15 mouse cellular contexts compared by ENCODE assay signal in genomic region chr7:91877804-91878203, GRCm38 (mm10).
DNase-seq lines count a peak whose midpoint lies in the region.
"Had no signal": no experiment of that assay in that cellular context is flagged by ENCODE, and none has a peak within 500 bp of the region (broad histone marks: within the 10 kb centered on the region; RNA-seq: fewer than 3 reads in every experiment).

No protein-coding gene starts in this region.

- peak; percentile 76 for DNase-seq in adrenal gland, adult 2 months
- no peak for DNase-seq in adrenal gland, postnatal 4 days (ENCODE audit: low spot score in 2 of 2)
- peak; percentile 41 for DNase-seq in 3T3-L1 (ENCODE audit: low read depth, low spot score)
- peak; percentile 22 for DNase-seq in Muller cell, postnatal 12 days (ENCODE audit: inconsistent ontology term)
- peak; percentile 55 to 59 for DNase-seq in adrenal gland, postnatal 36 days
- DNase-seq in thymus, postnatal 10 days (ENCODE audit: low spot score in 2 of 2) = no peak
- DNase-seq in testis, postnatal 14 days (ENCODE audit: low spot score) = no peak
- DNase-seq: cerebellum, adult 18-20 months; cerebellum, adult 9-10 months; cerebellum, postnatal 14 days; forebrain, postnatal 0 days; gastrocnemius, adult 2 months; gastrocnemius, postnatal 14 days; heart, adult 2 months; kidney, adult 2 months had no signal

Comparison
In these comparisons a context has a peak if more than half of its experiments do, and no peak if none do; other contexts are left out.
1. DNase-seq: peak in adrenal gland, adult 2 months (single experiment), 3T3-L1 (single experiment), Muller cell, postnatal 12 days (single experiment) and adrenal gland, postnatal 36 days (2 of 2); none in adrenal gland, postnatal 4 days (0 of 2), thymus, postnatal 10 days (0 of 2) and testis, postnatal 14 days (single experiment).